Mouse (Mus musculus) megakaryocyte, embryonic 14.5 days (primary cell): ENCODE results near the gene Zfp2. TPM values are rescaled to one million over a fixed set of nuclear protein-coding genes. Genes with fewer than 3 reads are reported as not detected.
A peak's percentile ranks its signal among the peaks of the same experiment; 100 is the strongest.

Source experiments
- H3K27me3 ChIP-seq: replicated peaks from 2 replicates; pipeline ENCODE3; 2012; ENCODE audit warnings: inconsistent platforms
- H3K36me3 ChIP-seq: replicated peaks from 2 replicates; pipeline ENCODE3; 2012; ENCODE audit warnings: low read length, inconsistent platforms, mixed read lengths
- H3K4me1 ChIP-seq: 2 replicates; pipeline ENCODE4 v1.6.1; 2012; ENCODE audit warnings: inconsistent platforms
- H3K4me3 ChIP-seq: replicated peaks from 2 replicates; pipeline ENCODE3; 2012; ENCODE audit warnings: moderate library complexity, mild to moderate bottlenecking, inconsistent platforms
- H3K9me3 ChIP-seq: 2 replicates; pipeline ENCODE4 v1.6.1; 2012; ENCODE audit warnings: inconsistent platforms
- FLI1 ChIP-seq: IDR thresholded peaks from 2 replicates; pipeline ENCODE4 v1.6.1; 2012; ENCODE audit warnings: low read length, inconsistent platforms, mixed read lengths
- GATA1 ChIP-seq: IDR thresholded peaks from 3 replicates; pipeline ENCODE4 v1.6.1; 2012; ENCODE audit warnings: mixed read lengths, low read length, inconsistent platforms, borderline replicate concordance
- polyA plus RNA-seq: library from polyadenylated mRNA; stranded (reverse); fragments of >175 nt; gene quantifications from 2 replicates; pipeline ENCODE4 v1.2.3, GENCODE M21; 2012; ENCODE audit warnings: low replicate concordance; ENCODE audit not compliant: insufficient read depth

Gene Zfp2
- polyA plus RNA-seq, 1 experiment = not detected

DNA sequence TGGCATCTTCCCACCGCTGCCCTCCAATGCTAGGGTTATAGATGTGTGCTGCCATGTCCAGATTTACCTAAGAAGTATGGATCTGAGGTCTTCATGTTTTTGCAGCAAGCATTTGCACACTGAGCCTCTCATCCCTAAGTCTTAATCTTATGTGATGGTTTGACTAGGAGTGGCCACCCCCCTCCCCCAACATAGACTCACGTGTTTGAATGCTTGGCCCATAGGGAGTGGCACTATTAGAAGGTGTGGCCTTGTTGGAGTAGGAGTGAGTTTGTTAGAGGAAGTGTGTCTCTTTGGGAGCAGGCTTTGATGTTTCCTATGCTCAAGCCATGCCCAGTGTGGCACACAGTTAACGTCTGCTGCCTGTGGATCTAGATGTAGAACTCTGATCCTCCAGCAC, 37.3 kb downstream of the Zfp2 start:
- TF ChIP-seq FLI1 (no peak), GATA1 (no peak)
- Histone ChIP-seq H3K4me3 (no peak overlapping the region), H3K4me1 (no peaks in the 10 kb centered on the region), H3K9me3 (peaks cover 41% of the 10 kb centered on the region), H3K36me3 (no peaks in the 10 kb centered on the region), H3K27me3 (no peaks in the 10 kb centered on the region)

- Histone ChIP-seq H3K27me3 (peaks cover 59% of the 10 kb centered on the region), H3K4me3 (peak overlapping the region; percentile 69), H3K36me3 (no peaks in the 10 kb centered on the region), H3K9me3 (peaks cover 22% of the 10 kb centered on the region), H3K4me1 (peaks cover 8% of the 10 kb centered on the region; the same call in 1 of the 2 replicates)
- TF ChIP-seq GATA1 = no peak
- no peak for TF ChIP-seq FLI1
Measured at GRCm38 (mm10) chr11:50850989-50851601, 64.9 kb downstream of the Zfp2 start.

GRCm38 (mm10) chr11:50850177-50850735, 65.7 kb downstream of the Zfp2 start, which contains the start of gene Grm6:
Gene Grm6, plus strand, starts transcription at chr11:50850685.
- peak within 1 kb of the TSS; percentile 69 for H3K4me3 ChIP-seq
- peaks cover 61% of the 10 kb centered on the region for H3K27me3 ChIP-seq
- H3K9me3 ChIP-seq = peaks cover 22% of the 10 kb centered on the region

DNA sequence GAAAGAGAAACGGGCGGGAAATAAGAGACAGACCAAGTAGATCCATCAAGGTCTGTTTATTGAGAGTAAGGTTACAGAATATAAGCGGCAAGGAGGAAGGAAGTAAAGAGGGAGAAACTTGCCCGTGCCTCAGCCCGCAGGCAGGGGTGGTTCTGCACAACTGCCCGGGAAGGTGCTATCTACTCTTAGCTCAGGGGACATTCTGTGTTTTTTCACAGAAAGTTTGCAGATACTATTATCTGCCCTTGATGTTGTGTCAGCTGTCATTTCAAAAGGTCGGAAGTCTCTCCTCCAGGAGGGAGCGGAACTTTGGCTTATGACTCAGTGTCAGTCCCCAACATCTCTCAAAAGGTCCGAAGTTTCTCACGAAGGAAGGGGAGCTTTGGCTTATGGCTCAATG, 66.7 kb downstream of the Zfp2 start:
- Histone ChIP-seq H3K4me1 (peaks cover 8% of the 10 kb centered on the region; the same call in 1 of the 2 replicates), H3K9me3 (peaks cover 25% of the 10 kb centered on the region), H3K27me3 (peaks cover 63% of the 10 kb centered on the region), H3K4me3 (no peak overlapping the region), H3K36me3 (no peaks in the 10 kb centered on the region)
- TF ChIP-seq FLI1 = no peak
- TF ChIP-seq GATA1 = no peak

More at GRCm38 (mm10) chr11:50850177-50850735, 65.7 kb downstream of the Zfp2 start, which contains the start of gene Grm6:
- H3K36me3 ChIP-seq = no peaks in the 10 kb centered on the region
- peaks cover 8% of the 10 kb centered on the region; the same call in 1 of the 2 replicates for H3K4me1 ChIP-seq
- no peak for TF ChIP-seq FLI1
- no peak for TF ChIP-seq GATA1

Other genes starting within 250 kb of the Zfp2 start
- gene Zfp354c, start 88.4 kb downstream of the Zfp2 start, polyA plus RNA-seq = not detected in 2 replicates
- not detected in 2 replicates for gene Zfp879, start 74.6 kb downstream of the Zfp2 start, polyA plus RNA-seq
- 0.08 and 0.63 TPM in 2 replicates for gene Grm6, start 65.5 kb downstream of the Zfp2 start, polyA plus RNA-seq
- gene Zfp454, start 28.5 kb downstream of the Zfp2 start, polyA plus RNA-seq = not detected in 2 replicates
- gene Zfp354b, start 15.5 kb upstream of the Zfp2 start, polyA plus RNA-seq = not detected in 2 replicates
- not detected in 2 replicates for gene 4933414I15Rik, start 27.6 kb upstream of the Zfp2 start, polyA plus RNA-seq
- gene Prop1, start 37.6 kb upstream of the Zfp2 start, polyA plus RNA-seq = not detected in 2 replicates
- gene Olfr1378, start 50.4 kb upstream of the Zfp2 start, polyA plus RNA-seq = not detected in 2 replicates
- not detected in 2 replicates for gene Olfr1377, start 65.8 kb upstream of the Zfp2 start, polyA plus RNA-seq
- not detected in 2 replicates for gene Olfr51, start 87.4 kb upstream of the Zfp2 start, polyA plus RNA-seq
- gene Olfr54, start 98.1 kb upstream of the Zfp2 start, polyA plus RNA-seq = not detected in 2 replicates
- gene Olfr1375, start 131.9 kb upstream of the Zfp2 start, polyA plus RNA-seq = not detected in 2 replicates
- not detected in 2 replicates for gene Zfp354a, start 143.1 kb upstream of the Zfp2 start, polyA plus RNA-seq